Mouse (Mus musculus): Measurements from ENCODE around the gene Syndig1. TPM values are rescaled to one million over a fixed set of nuclear protein-coding genes. Genes with fewer than 3 reads are reported as not detected.

The Syndig1 gene
- total and polyA plus RNA-seq, 2 experiments from 2014 or later, result 39.2 to 51.1 TPM

DNA sequence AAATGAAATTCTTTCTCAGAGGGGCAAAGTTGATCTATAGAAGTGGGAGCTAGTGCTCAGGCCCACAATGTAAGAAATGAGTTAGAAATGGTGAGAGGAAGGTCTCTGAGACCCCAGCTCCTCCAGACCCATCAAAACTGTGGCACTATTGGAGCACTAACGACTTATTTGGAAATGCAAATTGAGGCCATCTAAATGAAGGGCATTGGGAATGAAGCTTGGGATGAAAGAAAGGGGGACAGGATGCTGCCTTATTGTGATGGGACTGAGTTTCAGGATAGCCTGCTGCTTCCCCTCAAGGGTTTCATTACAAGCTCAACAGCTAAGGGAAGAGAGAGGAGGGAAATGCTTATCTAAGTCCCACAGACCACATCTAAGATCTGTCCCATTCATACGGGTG is 110.6 kb downstream of the Syndig1 start:
- H3K4me3 ChIP-seq (ENCODE audit: low read length), result no peak overlapping the region
- no peak for TF ChIP-seq CTCF (IDR thresholded peaks at IDR 0.05; ENCODE audit: low read depth)
- H3K27ac ChIP-seq, result no peak overlapping the region
- no peak overlapping the region for H3K4me2 ChIP-seq (ENCODE audit: low read depth, low read length)
- ATAC-seq (no peak), DNase-seq (ENCODE audit: low spot score) (no peak)
- H3K27me3 ChIP-seq (ENCODE audit: insufficient read depth, low read length), result no peaks in the 10 kb centered on the region
- WGBS, result 41% methylated on average over 2 of the region's 2 CpGs
- H3K4me1 ChIP-seq (ENCODE audit: insufficient read depth, low read length), result no peaks in the 10 kb centered on the region
- H3K9ac ChIP-seq (replicated peaks; ENCODE audit: low read length), result no peak overlapping the region
- no peaks in the 10 kb centered on the region for H3K36me3 ChIP-seq (ENCODE audit: insufficient read depth, low read length)
- H3K9me3 ChIP-seq (ENCODE audit: low read length), result no peaks in the 10 kb centered on the region

DNA sequence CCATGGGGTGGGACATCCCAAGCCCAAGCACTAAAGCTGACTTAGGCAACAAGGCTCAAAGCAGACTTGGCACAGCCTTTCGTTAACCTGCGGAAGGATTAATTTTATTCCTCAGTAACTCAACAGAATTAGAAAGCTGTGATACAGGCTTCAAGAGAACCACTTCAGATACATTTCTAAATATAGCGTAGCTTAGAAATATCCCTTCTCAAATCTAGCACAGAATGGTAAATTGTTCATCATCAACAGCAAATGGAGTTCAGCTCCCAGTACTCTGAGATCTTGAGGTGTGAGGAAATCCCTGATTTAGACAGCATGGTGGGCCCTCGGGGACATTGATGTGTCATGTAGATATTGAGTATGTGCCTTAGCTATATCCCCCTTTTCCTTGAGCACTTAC is 121.6 kb downstream of the Syndig1 start:
- Histone ChIP-seq H3K9ac (replicated peaks; ENCODE audit: low read length) (no peak overlapping the region), H3K36me3 (ENCODE audit: insufficient read depth, low read length) (no peaks in the 10 kb centered on the region), H3K4me2 (ENCODE audit: low read depth, low read length) (no peak overlapping the region), H3K9me3 (ENCODE audit: low read length) (no peaks in the 10 kb centered on the region), H3K4me3 (ENCODE audit: low read length) (no peak overlapping the region), H3K4me1 (ENCODE audit: insufficient read depth, low read length) (no peaks in the 10 kb centered on the region), H3K27ac (no peak overlapping the region), H3K27me3 (ENCODE audit: insufficient read depth, low read length) (no peaks in the 10 kb centered on the region)
- ATAC-seq (no peak), DNase-seq (ENCODE audit: low spot score) (no peak)
- no peak for TF ChIP-seq CTCF (IDR thresholded peaks at IDR 0.05; ENCODE audit: low read depth)
- WGBS, result 91% methylated on average over 4 of the region's 4 CpGs

GRCm38 (mm10) chr2:149971014-149971413 is 142.0 kb downstream of the Syndig1 start:
- no peak for TF ChIP-seq CTCF (IDR thresholded peaks at IDR 0.05; ENCODE audit: low read depth)
- 38% methylated on average over 4 of the region's 4 CpGs for WGBS
- H3K9ac ChIP-seq (replicated peaks; ENCODE audit: low read length), result no peak overlapping the region
- H3K4me3 ChIP-seq (ENCODE audit: low read length), result no peak overlapping the region
- no peaks in the 10 kb centered on the region for H3K4me1 ChIP-seq (ENCODE audit: insufficient read depth, low read length)
- H3K27ac ChIP-seq, result no peak overlapping the region
- no peaks in the 10 kb centered on the region for H3K9me3 ChIP-seq (ENCODE audit: low read length)
- DNase-seq (ENCODE audit: low spot score), result no peak
- H3K27me3 ChIP-seq (ENCODE audit: insufficient read depth, low read length), result no peaks in the 10 kb centered on the region
- ATAC-seq, result no peak
- H3K36me3 ChIP-seq (ENCODE audit: insufficient read depth, low read length), result no peaks in the 10 kb centered on the region
- no peak overlapping the region for H3K4me2 ChIP-seq (ENCODE audit: low read depth, low read length)

DNA sequence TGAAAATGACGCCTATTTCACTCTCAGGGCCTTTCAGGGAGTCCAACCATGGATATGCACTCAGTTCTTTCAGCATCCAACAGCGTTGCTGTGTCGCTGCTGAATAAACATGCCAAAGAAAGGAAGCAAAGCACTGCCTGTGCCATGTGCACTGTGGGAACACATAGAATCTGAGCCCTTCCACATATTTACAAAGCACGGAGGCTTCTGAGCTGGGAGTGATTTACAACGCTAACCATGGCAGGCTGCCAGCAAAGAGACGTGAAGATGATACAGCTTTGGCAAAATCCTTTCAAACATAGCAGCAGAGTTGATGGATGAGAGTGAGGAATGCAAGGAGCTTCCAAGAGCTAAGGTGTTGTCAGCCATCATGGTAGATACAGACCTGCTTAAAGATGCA is 144.6 kb downstream of the Syndig1 start:
- Histone ChIP-seq H3K9me3 (ENCODE audit: low read length) (no peaks in the 10 kb centered on the region), H3K27ac (no peak overlapping the region), H3K36me3 (ENCODE audit: insufficient read depth, low read length) (no peaks in the 10 kb centered on the region), H3K9ac (replicated peaks; ENCODE audit: low read length) (no peak overlapping the region), H3K4me1 (ENCODE audit: insufficient read depth, low read length) (no peaks in the 10 kb centered on the region), H3K27me3 (ENCODE audit: insufficient read depth, low read length) (no peaks in the 10 kb centered on the region), H3K4me2 (ENCODE audit: low read depth, low read length) (no peak overlapping the region), H3K4me3 (ENCODE audit: low read length) (no peak overlapping the region)
- DNase-seq (ENCODE audit: low spot score) (peak; percentile 60), ATAC-seq (peak; percentile 59; the same call in 1 of the 2 replicates)
- WGBS, result 38% methylated on average over 6 of the region's 6 CpGs
- no peak for TF ChIP-seq CTCF (IDR thresholded peaks at IDR 0.05; ENCODE audit: low read depth)

DNA sequence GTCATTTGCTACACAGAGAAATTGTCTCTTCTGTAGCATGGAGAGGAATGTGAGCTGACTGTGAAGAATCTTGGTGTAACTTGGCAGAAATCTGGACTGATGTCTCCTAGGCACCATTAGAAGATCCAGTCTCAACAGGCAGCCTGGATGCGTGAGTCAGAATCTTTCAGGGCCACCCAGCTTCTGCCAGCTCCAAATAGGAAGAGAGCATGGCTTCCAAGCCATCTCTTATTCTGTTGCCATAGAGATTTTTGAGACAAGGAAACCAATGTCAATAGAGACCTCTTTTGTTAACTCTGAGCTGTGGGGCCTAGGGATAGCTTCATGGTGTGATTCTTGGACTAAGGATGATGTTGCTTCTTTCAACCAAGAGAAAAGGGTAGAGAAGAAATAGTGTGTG is 151.4 kb downstream of the Syndig1 start:
- Histone ChIP-seq H3K4me3 (ENCODE audit: low read length) (no peak overlapping the region), H3K9me3 (ENCODE audit: low read length) (no peaks in the 10 kb centered on the region), H3K4me2 (ENCODE audit: low read depth, low read length) (no peak overlapping the region), H3K9ac (replicated peaks; ENCODE audit: low read length) (no peak overlapping the region), H3K4me1 (ENCODE audit: insufficient read depth, low read length) (no peaks in the 10 kb centered on the region), H3K27me3 (ENCODE audit: insufficient read depth, low read length) (no peaks in the 10 kb centered on the region), H3K36me3 (ENCODE audit: insufficient read depth, low read length) (no peaks in the 10 kb centered on the region), H3K27ac (no peak overlapping the region)
- peak; percentile 90 for ATAC-seq
- TF ChIP-seq CTCF (IDR thresholded peaks at IDR 0.05; ENCODE audit: low read depth), result no peak
- DNase-seq (ENCODE audit: low spot score), result peak; percentile 42
- WGBS, result 35% methylated on average over 1 of the region's 1 CpGs

GRCm38 (mm10) chr2:149982466-149982865 is 153.5 kb downstream of the Syndig1 start:
- Histone ChIP-seq H3K4me2 (ENCODE audit: low read depth, low read length) (no peak overlapping the region), H3K9me3 (ENCODE audit: low read length) (no peaks in the 10 kb centered on the region), H3K4me1 (ENCODE audit: insufficient read depth, low read length) (no peaks in the 10 kb centered on the region), H3K27ac (no peak overlapping the region), H3K36me3 (ENCODE audit: insufficient read depth, low read length) (no peaks in the 10 kb centered on the region), H3K27me3 (ENCODE audit: insufficient read depth, low read length) (no peaks in the 10 kb centered on the region), H3K4me3 (ENCODE audit: low read length) (no peak overlapping the region), H3K9ac (replicated peaks; ENCODE audit: low read length) (no peak overlapping the region)
- DNase-seq (ENCODE audit: low spot score) (no peak), ATAC-seq (no peak)
- TF ChIP-seq CTCF (IDR thresholded peaks at IDR 0.05; ENCODE audit: low read depth), result no peak

DNA sequence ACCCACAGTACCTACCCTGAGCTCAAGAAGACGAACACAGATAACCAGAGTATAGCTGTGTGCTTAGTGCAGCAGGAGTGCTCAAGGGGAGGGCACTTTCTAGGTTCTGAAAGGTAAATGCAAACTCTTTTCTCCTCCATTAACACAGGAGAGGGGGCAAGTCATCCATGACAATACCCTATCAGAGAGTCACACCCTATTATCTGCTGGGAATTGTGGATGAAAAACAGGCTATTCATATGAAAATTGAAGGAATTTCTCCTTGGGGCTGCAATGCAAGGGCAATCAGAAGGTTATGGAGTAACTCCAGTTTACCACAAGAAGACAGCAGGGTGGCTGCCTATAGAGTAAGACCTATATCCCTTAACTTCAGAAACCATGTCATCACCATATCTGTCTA is 154.1 kb downstream of the Syndig1 start:
- H3K9me3 ChIP-seq (ENCODE audit: low read length), result no peaks in the 10 kb centered on the region
- no peak for TF ChIP-seq CTCF (IDR thresholded peaks at IDR 0.05; ENCODE audit: low read depth)
- DNase-seq (ENCODE audit: low spot score) (no peak), ATAC-seq (no peak)
- no peak overlapping the region for H3K27ac ChIP-seq
- 75% methylated on average over 1 of the region's 1 CpGs for WGBS
- no peak overlapping the region for H3K9ac ChIP-seq (replicated peaks; ENCODE audit: low read length)
- no peak overlapping the region for H3K4me3 ChIP-seq (ENCODE audit: low read length)
- no peak overlapping the region for H3K4me2 ChIP-seq (ENCODE audit: low read depth, low read length)
- H3K4me1 ChIP-seq (ENCODE audit: insufficient read depth, low read length), result no peaks in the 10 kb centered on the region
- no peaks in the 10 kb centered on the region for H3K36me3 ChIP-seq (ENCODE audit: insufficient read depth, low read length)
- H3K27me3 ChIP-seq (ENCODE audit: insufficient read depth, low read length), result no peaks in the 10 kb centered on the region

Data from hindbrain, postnatal 0 days (tissue).